Mouse (Mus musculus): ENCODE data around the gene Trp53tg5.

DNA sequence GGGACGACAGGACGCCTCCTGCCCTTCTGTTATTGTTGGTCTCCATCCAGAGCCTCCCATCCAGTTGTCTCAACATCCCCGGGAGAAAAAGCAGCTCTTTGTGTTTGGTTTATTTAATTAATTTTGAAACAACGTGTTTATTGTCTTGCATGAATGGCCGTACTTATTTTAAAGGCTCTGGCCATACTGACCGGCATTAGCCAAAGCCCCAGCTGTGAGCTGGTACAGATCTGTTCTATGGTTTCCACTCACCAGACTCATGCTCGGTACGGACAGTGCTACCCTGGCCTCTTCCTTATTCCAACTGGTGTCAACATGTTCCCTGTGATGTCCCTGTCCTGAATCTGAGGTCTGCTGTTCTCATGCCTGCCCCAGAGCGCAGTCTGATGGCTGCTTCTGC lies 42.4 kb upstream of the Trp53tg5 start:
- no peak for TF ChIP-seq RAD21 (IDR thresholded peaks at IDR 0.05; ENCODE audit: low read depth, low read length)
- TF ChIP-seq ELF1 (IDR thresholded peaks at IDR 0.05; ENCODE audit: low read depth, low read length), result no peak
- no peak for TF ChIP-seq CTCF (conservative IDR thresholded peaks at IDR 0.05 in 1 of 2, IDR thresholded peaks at IDR 0.05 in 1 of 2; ENCODE audit: low read depth in 2 of 2, low read length in 2 of 2)
- no peak for TF ChIP-seq ZMIZ1 (IDR thresholded peaks at IDR 0.05; ENCODE audit: low read depth, low read length)
- no peak for TF ChIP-seq EP300 (IDR thresholded peaks at IDR 0.05; ENCODE audit: low read length)
- TF ChIP-seq GABPA (IDR thresholded peaks at IDR 0.05; ENCODE audit: insufficient replicate concordance, low read depth, low read length), result no peak
- no peak for TF ChIP-seq USF1 (IDR thresholded peaks at IDR 0.05; ENCODE audit: low read depth, low read length)
- no peak for TF ChIP-seq POLR2A (IDR thresholded peaks at IDR 0.05; ENCODE audit: low read depth, low read length)
- no peak for TF ChIP-seq ETS1 (conservative IDR thresholded peaks at IDR 0.05; ENCODE audit: low read depth, low read length)
- no peak for TF ChIP-seq MAX (IDR thresholded peaks at IDR 0.05; ENCODE audit: low read length)

Data from CH12.LX (cell line).